Mouse (Mus musculus): ENCODE measurements around the gene 1810013L24Rik. TPM values are rescaled to one million over a fixed set of nuclear protein-coding genes. Genes with fewer than 3 reads are reported as not detected.

Gene 1810013L24Rik
- polyA plus RNA-seq (2016; fragmentation: Nextera tagmentation; extraction: Ambion mirVana): 19.2 and 19.9 TPM in 2 replicates

- WGBS: under 1% methylated on average over 80 of the region's 80 CpGs
- DNase-seq (ENCODE audit: low spot score): peak; percentile 99
- Histone ChIP-seq H3K4me1 (peaks cover 25% of the 10 kb centered on the region), H3K27me3 (replicated peaks; ENCODE audit: low read depth, poor library complexity, severe bottlenecking) (no peaks in the 10 kb centered on the region), H3K36me3 (replicated peaks) (peaks cover 34% of the 10 kb centered on the region), H3K27ac (replicated peaks) (peak within 1 kb of the TSS; percentile 96), H3K4me3 (peak within 1 kb of the TSS; percentile 91), H3K9me3 (no peaks in the 10 kb centered on the region)
These were observed at the start of gene 1810013L24Rik for GRCm38 (mm10) chr16:8829564-8830359. Gene 1810013L24Rik (plus strand): TSS chr16:8830100.

GRCm38 (mm10) chr16:8780187-8780586, 49.7 kb upstream of the 1810013L24Rik start:
- no peaks in the 10 kb centered on the region for H3K36me3 ChIP-seq (replicated peaks)
- WGBS: 84% methylated on average over 3 of the region's 3 CpGs
- H3K9me3 ChIP-seq: no peaks in the 10 kb centered on the region
- no peaks in the 10 kb centered on the region for H3K4me1 ChIP-seq
- DNase-seq (ENCODE audit: low spot score): no peak
- no peak overlapping the region for H3K27ac ChIP-seq (replicated peaks)
- no peaks in the 10 kb centered on the region for H3K27me3 ChIP-seq (replicated peaks; ENCODE audit: low read depth, poor library complexity, severe bottlenecking)
- no peak overlapping the region for H3K4me3 ChIP-seq

GRCm38 (mm10) chr16:8781191-8781590, 48.7 kb upstream of the 1810013L24Rik start:
- H3K27ac ChIP-seq (replicated peaks): no peak overlapping the region
- no peaks in the 10 kb centered on the region for H3K36me3 ChIP-seq (replicated peaks)
- WGBS: 69% methylated on average over 6 of the region's 6 CpGs
- H3K27me3 ChIP-seq (replicated peaks; ENCODE audit: low read depth, poor library complexity, severe bottlenecking): no peaks in the 10 kb centered on the region
- DNase-seq (ENCODE audit: low spot score): no peak
- no peak overlapping the region for H3K4me3 ChIP-seq
- H3K4me1 ChIP-seq: no peaks in the 10 kb centered on the region
- H3K9me3 ChIP-seq: no peaks in the 10 kb centered on the region

- Histone ChIP-seq H3K27me3 (replicated peaks; ENCODE audit: low read depth, poor library complexity, severe bottlenecking) (no peaks in the 10 kb centered on the region), H3K27ac (replicated peaks) (no peak overlapping the region), H3K4me1 (no peaks in the 10 kb centered on the region), H3K36me3 (replicated peaks) (no peaks in the 10 kb centered on the region), H3K4me3 (no peak overlapping the region), H3K9me3 (no peaks in the 10 kb centered on the region)
- WGBS: 93% methylated on average over 2 of the region's 2 CpGs
- no peak for DNase-seq (ENCODE audit: low spot score)
These were observed 48.2 kb upstream of the 1810013L24Rik start for GRCm38 (mm10) chr16:8781660-8782059.

- no peaks in the 10 kb centered on the region for H3K4me1 ChIP-seq
- no peaks in the 10 kb centered on the region for H3K36me3 ChIP-seq (replicated peaks)
- H3K9me3 ChIP-seq: no peaks in the 10 kb centered on the region
- no peaks in the 10 kb centered on the region for H3K27me3 ChIP-seq (replicated peaks; ENCODE audit: low read depth, poor library complexity, severe bottlenecking)
- no peak overlapping the region for H3K4me3 ChIP-seq
- WGBS: 83% methylated on average over 16 of the region's 16 CpGs
- no peak overlapping the region for H3K27ac ChIP-seq (replicated peaks)
- DNase-seq (ENCODE audit: low spot score): no peak
These were observed 46.5 kb upstream of the 1810013L24Rik start for GRCm38 (mm10) chr16:8783198-8783913.

GRCm38 (mm10) chr16:8784753-8785152, 45.1 kb upstream of the 1810013L24Rik start:
- Histone ChIP-seq H3K36me3 (replicated peaks) (no peaks in the 10 kb centered on the region), H3K4me3 (no peak overlapping the region), H3K9me3 (no peaks in the 10 kb centered on the region), H3K4me1 (no peaks in the 10 kb centered on the region), H3K27ac (replicated peaks) (no peak overlapping the region), H3K27me3 (replicated peaks; ENCODE audit: low read depth, poor library complexity, severe bottlenecking) (no peaks in the 10 kb centered on the region)
- no peak for DNase-seq (ENCODE audit: low spot score)
- 75% methylated on average over 3 of the region's 3 CpGs for WGBS

- DNase-seq (ENCODE audit: low spot score): no peak
- Histone ChIP-seq H3K27me3 (replicated peaks; ENCODE audit: low read depth, poor library complexity, severe bottlenecking) (no peaks in the 10 kb centered on the region), H3K9me3 (no peaks in the 10 kb centered on the region), H3K27ac (replicated peaks) (no peak overlapping the region), H3K4me3 (no peak overlapping the region), H3K36me3 (replicated peaks) (no peaks in the 10 kb centered on the region), H3K4me1 (no peaks in the 10 kb centered on the region)
- 83% methylated on average over 4 of the region's 4 CpGs for WGBS
These were observed 39.0 kb upstream of the 1810013L24Rik start for GRCm38 (mm10) chr16:8790886-8791285.

GRCm38 (mm10) chr16:8791949-8792557, 37.8 kb upstream of the 1810013L24Rik start, which contains the start of gene Usp7:
Gene Usp7 (minus strand): TSS chr16:8792308.
- no peaks in the 10 kb centered on the region for H3K27me3 ChIP-seq (replicated peaks; ENCODE audit: low read depth, poor library complexity, severe bottlenecking)
- H3K9me3 ChIP-seq: no peaks in the 10 kb centered on the region
- no peaks in the 10 kb centered on the region for H3K4me1 ChIP-seq
- H3K27ac ChIP-seq (replicated peaks): no peak within 1 kb of the TSS
- no peak within 1 kb of the TSS for H3K4me3 ChIP-seq
- DNase-seq (ENCODE audit: low spot score): no peak
- H3K36me3 ChIP-seq (replicated peaks): no peaks in the 10 kb centered on the region
- WGBS: 95% methylated on average over 20 of the region's 20 CpGs

- DNase-seq (ENCODE audit: low spot score): peak; percentile 17
- Histone ChIP-seq H3K36me3 (replicated peaks) (no peaks in the 10 kb centered on the region), H3K4me3 (no peak overlapping the region), H3K27me3 (replicated peaks; ENCODE audit: low read depth, poor library complexity, severe bottlenecking) (no peaks in the 10 kb centered on the region), H3K4me1 (no peaks in the 10 kb centered on the region), H3K9me3 (peaks cover 6% of the 10 kb centered on the region; the same call in 1 of the 2 replicates), H3K27ac (replicated peaks) (no peak overlapping the region)
- WGBS: 10% methylated on average over 3 of the region's 3 CpGs
These were observed 34.9 kb upstream of the 1810013L24Rik start for GRCm38 (mm10) chr16:8794952-8795351.

- no peak overlapping the region for H3K27ac ChIP-seq (replicated peaks)
- no peak for DNase-seq (ENCODE audit: low spot score)
- no peaks in the 10 kb centered on the region for H3K36me3 ChIP-seq (replicated peaks)
- H3K9me3 ChIP-seq: peaks cover 12% of the 10 kb centered on the region; the same call in 1 of the 2 replicates
- 74% methylated on average over 2 of the region's 2 CpGs for WGBS
- no peak overlapping the region for H3K4me3 ChIP-seq
- H3K27me3 ChIP-seq (replicated peaks; ENCODE audit: low read depth, poor library complexity, severe bottlenecking): no peaks in the 10 kb centered on the region
- no peaks in the 10 kb centered on the region for H3K4me1 ChIP-seq
These were observed 34.0 kb upstream of the 1810013L24Rik start for GRCm38 (mm10) chr16:8795906-8796305.

- Histone ChIP-seq H3K9me3 (no peaks in the 10 kb centered on the region), H3K27me3 (replicated peaks; ENCODE audit: low read depth, poor library complexity, severe bottlenecking) (no peaks in the 10 kb centered on the region), H3K4me3 (no peak overlapping the region), H3K4me1 (no peaks in the 10 kb centered on the region), H3K36me3 (replicated peaks) (no peaks in the 10 kb centered on the region), H3K27ac (replicated peaks) (no peak overlapping the region)
- peak; percentile 58 for DNase-seq (ENCODE audit: low spot score)
- 19% methylated on average over 4 of the region's 4 CpGs for WGBS
These were observed 23.2 kb upstream of the 1810013L24Rik start for GRCm38 (mm10) chr16:8806703-8807102.

- Histone ChIP-seq H3K4me3 (no peak overlapping the region), H3K36me3 (replicated peaks) (no peaks in the 10 kb centered on the region), H3K27me3 (replicated peaks; ENCODE audit: low read depth, poor library complexity, severe bottlenecking) (no peaks in the 10 kb centered on the region), H3K9me3 (no peaks in the 10 kb centered on the region), H3K27ac (replicated peaks) (no peak overlapping the region), H3K4me1 (no peaks in the 10 kb centered on the region)
- no peak for DNase-seq (ENCODE audit: low spot score)
- WGBS: 90% methylated on average over 14 of the region's 14 CpGs
These were observed 19.3 kb upstream of the 1810013L24Rik start for GRCm38 (mm10) chr16:8810399-8811127.
